Mouse (Mus musculus): ENCODE data around the gene Itsn1.

DNA sequence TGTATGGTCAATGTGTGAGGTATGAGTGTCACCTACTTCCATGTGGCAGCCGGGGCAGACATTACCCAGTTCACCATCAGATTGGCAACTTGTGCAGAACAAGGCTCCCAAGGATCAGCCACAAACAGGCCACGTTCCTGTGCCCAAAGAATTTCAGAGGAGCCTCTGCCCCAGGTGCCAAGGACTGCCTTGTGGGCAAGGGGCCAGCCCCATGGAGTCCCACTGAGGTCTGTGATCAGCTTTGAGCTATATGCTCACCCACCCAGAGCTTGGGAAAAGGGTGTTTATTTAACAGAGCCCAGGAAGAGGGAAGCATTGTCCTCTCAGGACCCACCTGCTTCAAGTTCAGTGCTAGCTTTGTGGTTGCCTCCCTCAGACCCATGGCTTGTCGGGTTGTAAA lies 159.3 kb downstream of the Itsn1 start:
- TF ChIP-seq POLR2A (IDR thresholded peaks at IDR 0.05; ENCODE audit: extremely low read depth, insufficient read depth, low read length) (no peak), CTCF (IDR thresholded peaks at IDR 0.05; ENCODE audit: extremely low read depth, insufficient read depth, low read length) (no peak)

Data from cortical plate, adult 2 months (tissue).